ENCODE assay signal across 10 mouse cellular contexts in the genomic region with DNA sequence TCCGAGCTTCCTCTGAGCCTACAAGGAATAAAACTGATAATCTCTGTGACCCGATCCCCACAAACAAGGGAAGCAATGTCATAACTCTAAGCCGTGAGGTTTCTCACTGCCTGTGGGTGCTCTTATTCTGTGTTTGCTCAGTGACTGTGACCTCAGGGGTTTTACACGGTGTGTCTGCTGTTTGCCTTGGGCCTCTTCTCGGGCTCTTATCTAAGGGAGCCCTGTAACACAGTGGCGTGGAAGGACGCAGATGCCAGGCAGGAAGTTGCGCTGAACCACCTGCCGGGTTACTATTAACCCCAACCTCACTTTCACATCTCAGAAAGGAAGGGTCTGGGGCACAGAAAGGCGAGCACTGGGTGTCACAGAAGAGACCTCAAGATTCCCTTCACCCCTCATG.
DNase-seq lines count a peak whose midpoint lies in the region; ATAC-seq and TF ChIP-seq lines count a peak whose summit lies in the region.
"Had no signal": no experiment of that assay in that cellular context is flagged by ENCODE, and none has a peak within 500 bp of the region (broad histone marks: within the 10 kb centered on the region; RNA-seq: fewer than 3 reads in every experiment).

No protein-coding gene starts in this region.

- peak overlapping the region; percentile 59 for H3K4me2 ChIP-seq in liver, postnatal 0 days (ENCODE audit: low read depth, low read length)
- peak overlapping the region; percentile 22; the same call in 1 of the 2 replicates for H3K4me2 ChIP-seq in stomach, embryonic 16.5 days (ENCODE audit: low read depth, low read length)
- H3K4me2 ChIP-seq: embryonic facial prominence, embryonic 12.5 days; hindbrain, embryonic 15.5 days; midbrain, embryonic 12.5 days had no signal

- no peak for TF ChIP-seq CTCF in liver, postnatal 0 days (IDR thresholded peaks at IDR 0.05; ENCODE audit: low read depth)

- peak; percentile 49 for DNase-seq in thymus, postnatal 0 days (ENCODE audit: low spot score)
- DNase-seq in thymus, postnatal 10 days (ENCODE audit: low spot score in 2 of 2): no peak
- DNase-seq in liver, postnatal 0 days: peak; percentile 58
- no peak for DNase-seq in cerebellum, adult 11-12 months
- DNase-seq in left cerebral cortex, postnatal 10 days (ENCODE audit: extremely low spot score in 1 of 2, low spot score in 2 of 2): no peak

- peaks cover 13% of the 10 kb centered on the region for H3K36me3 ChIP-seq in liver, postnatal 0 days (replicated peaks; ENCODE audit: insufficient read depth, low read length)
- H3K36me3 ChIP-seq in stomach, embryonic 16.5 days (ENCODE audit: control insufficient read depth, insufficient read depth, low read length): no peaks in the 10 kb centered on the region
- H3K36me3 ChIP-seq: embryonic facial prominence, embryonic 12.5 days had no signal

- H3K9ac ChIP-seq in liver, postnatal 0 days (replicated peaks): peak overlapping the region; percentile 42
- no peak overlapping the region for H3K9ac ChIP-seq in stomach, embryonic 16.5 days (ENCODE audit: low read length)
- H3K9ac ChIP-seq: embryonic facial prominence, embryonic 12.5 days; hindbrain, embryonic 15.5 days; midbrain, embryonic 12.5 days had no signal

- ATAC-seq in granulocyte monocyte progenitor cell, adult 5-6 weeks (replicated peaks; ENCODE audit: poor library complexity, severe bottlenecking): peak; percentile 42
- peak; percentile 77 for ATAC-seq in liver, postnatal 0 days
- ATAC-seq in stomach, embryonic 16.5 days (ENCODE audit: insufficient read depth, low FRiP score): peak; percentile 83

- H3K4me1 ChIP-seq in liver, postnatal 0 days (ENCODE audit: insufficient read depth): peaks cover 29% of the 10 kb centered on the region
- H3K4me1 ChIP-seq in stomach, embryonic 16.5 days (ENCODE audit: control insufficient read depth, insufficient read depth, low read length): peaks cover 24% of the 10 kb centered on the region
- H3K4me1 ChIP-seq: hindbrain, embryonic 15.5 days; midbrain, embryonic 12.5 days had no signal

- no peaks in the 10 kb centered on the region for H3K9me3 ChIP-seq in liver, postnatal 0 days (ENCODE audit: low read length)
- H3K9me3 ChIP-seq in stomach, embryonic 16.5 days (replicated peaks; ENCODE audit: control insufficient read depth, low read length): no peaks in the 10 kb centered on the region
- H3K9me3 ChIP-seq: embryonic facial prominence, embryonic 12.5 days; hindbrain, embryonic 15.5 days; midbrain, embryonic 12.5 days had no signal

- intact Hi-C loops in left cerebral cortex, postnatal 10 days (cut with DNase I): no loop called here

- H3K27ac ChIP-seq in liver, postnatal 0 days (ENCODE audit: low read depth): peak overlapping the region; percentile 87
- peak overlapping the region; percentile 77 for H3K27ac ChIP-seq in stomach, embryonic 16.5 days (ENCODE audit: low read length)
- H3K27ac ChIP-seq: embryonic facial prominence, embryonic 12.5 days; hindbrain, embryonic 15.5 days; midbrain, embryonic 12.5 days had no signal

- WGBS in liver, postnatal 0 days (ENCODE audit: insufficient replicate concordance): 15% methylated on average over 10 of the region's 10 CpGs
- WGBS in stomach, embryonic 16.5 days: 38% methylated on average over 10 of the region's 10 CpGs

- peak; percentile 79 for TF ChIP-seq EP300 in liver, postnatal 0 days (IDR thresholded peaks at IDR 0.05; ENCODE audit: low read depth)

- H3K4me3 ChIP-seq in liver, postnatal 0 days (ENCODE audit: low read depth, low read length): no peak overlapping the region
- no peak overlapping the region for H3K4me3 ChIP-seq in stomach, embryonic 16.5 days (replicated peaks; ENCODE audit: low read length)
- H3K4me3 ChIP-seq: embryonic facial prominence, embryonic 12.5 days; hindbrain, embryonic 15.5 days; midbrain, embryonic 12.5 days had no signal

- H3K27me3 ChIP-seq in liver, postnatal 0 days (ENCODE audit: insufficient read depth, low read length): no peaks in the 10 kb centered on the region
- no peaks in the 10 kb centered on the region for H3K27me3 ChIP-seq in stomach, embryonic 16.5 days (ENCODE audit: control insufficient read depth, insufficient read depth, low read length)
- H3K27me3 ChIP-seq: embryonic facial prominence, embryonic 12.5 days; hindbrain, embryonic 15.5 days; midbrain, embryonic 12.5 days had no signal

Comparison
In these comparisons a context has a peak if more than half of its experiments do, and no peak if none do; other contexts are left out.
1. DNase-seq: peak in thymus, postnatal 0 days (single experiment) and liver, postnatal 0 days (single experiment); none in thymus, postnatal 10 days (0 of 2), cerebellum, adult 11-12 months (single experiment) and left cerebral cortex, postnatal 10 days (0 of 2).
2. Peak in every context shown above with its lines, with median percentiles within 50 percentile points of each other: ATAC-seq.